Mouse (Mus musculus) brain, adult 2 months (tissue): ENCODE results near the gene Spatc1l.
A peak's percentile ranks its signal among the peaks of the same experiment; 100 is the strongest.

ENCODE experiments used
- DNase-seq: peaks from one replicate; pipeline ENCODE4 v3.0.0; 2011; ENCODE audit warnings: low read depth, low spot score

Spatc1l gene

DNA sequence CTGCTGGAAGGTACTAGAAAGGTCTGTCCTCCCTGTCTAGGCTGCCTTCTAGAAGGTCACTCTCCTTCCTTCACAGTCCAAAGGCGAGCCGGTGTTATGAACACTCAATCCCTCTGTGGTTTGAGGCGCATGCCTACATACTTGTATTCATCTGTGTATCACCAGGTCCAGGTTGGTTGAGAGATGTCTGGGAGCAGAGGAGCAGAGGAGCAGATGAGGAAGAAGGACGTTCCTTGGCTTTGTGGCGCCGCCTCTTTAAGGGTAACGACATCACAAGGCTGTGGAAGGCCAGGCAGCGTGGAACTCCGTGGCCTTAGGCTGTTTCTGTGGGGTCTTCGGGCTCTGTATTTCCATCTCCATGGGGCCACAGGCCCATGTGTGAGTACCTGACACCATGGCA is at the start of gene Spatc1l:
Spatc1l (plus strand) TSS at position 301 of the 400 bp plus-strand sequence.
- no peak for DNase-seq

DNA sequence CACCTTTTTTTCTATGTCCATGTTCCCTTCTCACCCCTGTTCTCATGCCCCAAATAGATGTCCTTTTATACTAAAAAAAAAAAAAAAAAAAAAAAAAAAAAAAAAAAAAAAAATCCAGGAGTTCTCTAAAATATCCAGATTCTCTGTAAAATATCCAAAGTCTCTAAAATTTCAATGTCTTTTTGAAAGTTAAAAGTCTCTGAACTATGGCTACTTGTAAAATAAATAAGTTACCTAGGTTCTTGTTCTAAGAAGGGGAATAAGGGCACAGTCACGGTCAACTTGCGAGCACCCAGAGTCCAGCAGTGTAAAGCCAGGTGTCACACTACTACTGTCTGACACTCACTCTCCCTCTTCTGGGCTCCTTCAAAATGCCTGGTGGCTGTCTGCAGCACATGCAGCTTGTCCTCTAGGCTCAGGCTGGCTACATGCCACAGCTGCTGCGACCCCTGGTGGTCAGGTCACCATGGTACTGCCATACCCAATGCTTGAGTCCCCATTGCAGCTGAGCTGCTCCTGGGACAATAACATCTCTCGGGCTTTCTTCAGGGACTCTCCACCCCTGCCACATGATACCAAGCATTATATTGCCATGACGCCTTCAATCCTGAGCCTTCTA is 49.0 kb upstream of the Spatc1l start:
- peak; percentile 69 for DNase-seq

DNA sequence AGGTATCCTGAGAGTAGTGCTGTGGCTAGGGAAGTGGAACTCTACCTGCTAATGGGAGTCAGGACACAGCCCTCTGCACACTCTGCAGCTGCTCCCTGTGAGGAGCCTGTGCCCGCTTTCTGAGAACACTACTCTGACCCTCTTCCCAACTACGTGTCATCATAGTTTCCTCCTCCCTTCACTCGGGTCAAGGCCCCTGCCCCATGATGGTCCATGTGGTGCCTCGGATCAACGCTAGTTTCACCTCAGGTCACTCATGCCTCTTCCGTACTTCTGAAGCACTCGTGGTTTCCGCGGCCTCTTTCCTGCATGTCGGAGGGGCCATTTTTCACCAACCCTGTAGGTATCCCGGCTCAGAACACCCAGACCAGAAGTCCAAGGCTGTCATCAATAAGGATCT is 31.1 kb upstream of the Spatc1l start:
- no peak for DNase-seq

DNA sequence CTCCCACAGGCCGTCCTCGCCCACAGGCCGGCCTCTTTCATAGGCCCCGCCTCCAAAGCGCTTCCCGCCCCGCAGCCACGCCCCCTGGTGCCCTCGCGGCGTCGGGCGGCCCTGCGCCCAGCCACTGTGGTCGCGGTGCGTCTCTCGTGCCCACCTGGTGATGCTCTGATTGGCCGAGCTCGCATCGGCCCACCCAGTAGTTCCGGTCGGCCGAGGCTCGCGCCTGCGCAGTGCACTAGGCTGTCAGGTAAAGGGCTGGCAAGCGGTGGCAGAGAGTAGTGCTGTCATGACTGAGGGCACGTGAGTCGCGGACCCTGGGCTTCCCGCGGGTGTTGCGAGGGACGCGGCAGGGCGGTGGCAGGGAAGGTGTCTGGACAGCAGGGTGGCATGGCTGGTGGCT is 30.7 kb upstream of the Spatc1l start, which contains the start of gene Lss:
Lss (plus strand) TSS at position 214 of the 400 bp plus-strand sequence.
- DNase-seq, result peak; percentile 99

DNA sequence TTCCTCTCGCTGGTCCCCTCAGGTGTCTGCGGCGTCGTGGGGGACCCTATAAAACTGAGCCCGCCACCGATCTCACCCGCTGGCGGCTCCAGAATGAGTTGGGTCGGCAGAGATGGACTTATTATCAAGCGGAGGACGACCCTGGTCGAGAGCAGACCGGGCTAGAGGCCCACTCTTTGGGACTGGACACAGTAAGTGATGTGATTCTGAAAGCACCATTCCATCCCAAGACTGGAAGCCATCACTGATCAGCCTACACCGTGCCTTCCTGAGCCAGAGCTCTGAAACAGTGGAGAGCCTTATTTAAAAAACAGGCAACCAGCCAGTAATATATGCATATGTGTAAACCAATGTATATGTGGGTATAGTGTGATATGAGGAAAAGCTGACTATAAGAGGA is 30.2 kb upstream of the Spatc1l start:
- peak; percentile 10 for DNase-seq

DNA sequence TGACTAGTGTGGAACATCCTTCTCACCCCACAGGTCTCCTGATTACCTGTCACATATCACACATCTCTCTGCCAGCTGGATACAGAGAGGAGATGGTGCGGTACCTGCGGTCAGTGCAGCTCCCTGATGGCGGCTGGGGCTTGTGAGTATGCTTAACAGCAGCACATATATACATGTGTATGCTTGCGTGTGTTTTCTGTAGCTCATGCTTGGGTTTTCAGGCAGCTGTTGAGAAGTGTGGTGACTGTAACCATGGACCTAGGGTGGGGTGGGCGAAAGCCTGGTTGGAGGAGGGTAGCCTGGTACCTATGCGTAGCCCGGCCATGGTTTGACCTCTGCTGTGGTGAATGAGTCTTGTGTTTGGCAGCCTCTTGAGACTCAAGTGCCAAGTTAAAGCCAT is 26.5 kb upstream of the Spatc1l start:
- no peak for DNase-seq

DNA sequence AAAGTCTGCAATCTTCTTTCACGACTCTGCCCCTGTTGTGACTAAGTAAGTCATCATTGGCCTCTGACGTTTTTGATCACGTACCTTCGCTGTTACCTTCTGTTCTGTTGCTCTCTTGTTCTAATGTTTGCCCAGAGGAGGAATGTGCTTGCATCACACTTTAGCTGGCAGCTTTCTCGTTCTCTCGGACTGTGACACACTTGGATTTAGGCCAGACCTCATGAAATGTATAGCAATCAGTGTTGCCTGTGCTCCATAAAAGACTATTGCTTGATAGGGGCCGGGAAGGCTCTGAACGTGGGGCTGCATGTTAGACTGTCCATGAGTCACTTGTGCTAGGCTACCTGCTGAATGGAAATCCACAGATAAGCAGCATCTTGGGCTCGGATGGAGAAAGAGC is 24.5 kb upstream of the Spatc1l start:
- no peak for DNase-seq

DNA sequence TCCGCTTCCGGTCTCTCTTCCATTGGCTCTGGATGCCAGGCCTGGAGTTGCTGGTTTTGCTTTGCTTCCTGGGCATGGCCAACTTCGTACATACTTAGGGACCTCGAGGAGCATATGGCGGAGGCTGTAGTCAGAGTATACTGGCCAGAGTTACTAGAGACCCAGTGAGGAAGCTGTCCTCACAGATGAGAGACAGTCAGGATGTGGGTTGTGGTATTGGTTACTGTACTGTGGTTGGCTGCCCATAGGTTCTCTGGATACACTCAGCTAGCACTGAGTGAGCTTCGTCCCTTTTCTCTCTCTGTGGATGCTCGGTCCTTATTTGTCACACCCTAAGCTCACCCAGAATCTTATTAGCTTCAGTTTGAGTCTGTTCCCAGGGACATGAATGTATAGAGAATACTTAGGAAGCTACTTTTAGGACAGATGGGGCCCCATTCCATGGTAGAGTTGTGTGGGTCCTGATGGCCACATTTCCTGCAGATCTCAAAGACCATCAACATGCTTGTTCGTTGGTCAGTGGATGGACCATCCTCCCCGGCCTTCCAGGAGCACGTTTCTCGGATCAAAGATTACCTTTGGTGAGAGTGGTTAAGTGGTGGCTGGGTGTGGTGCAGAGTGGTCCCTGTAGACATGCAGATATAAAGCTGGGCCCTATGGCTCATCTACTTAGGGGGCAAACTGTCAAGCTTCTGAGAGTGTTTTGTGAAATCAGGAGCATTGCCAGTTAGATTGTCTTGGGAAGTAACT is 20.6 kb upstream of the Spatc1l start:
- DNase-seq, result no peak

DNA sequence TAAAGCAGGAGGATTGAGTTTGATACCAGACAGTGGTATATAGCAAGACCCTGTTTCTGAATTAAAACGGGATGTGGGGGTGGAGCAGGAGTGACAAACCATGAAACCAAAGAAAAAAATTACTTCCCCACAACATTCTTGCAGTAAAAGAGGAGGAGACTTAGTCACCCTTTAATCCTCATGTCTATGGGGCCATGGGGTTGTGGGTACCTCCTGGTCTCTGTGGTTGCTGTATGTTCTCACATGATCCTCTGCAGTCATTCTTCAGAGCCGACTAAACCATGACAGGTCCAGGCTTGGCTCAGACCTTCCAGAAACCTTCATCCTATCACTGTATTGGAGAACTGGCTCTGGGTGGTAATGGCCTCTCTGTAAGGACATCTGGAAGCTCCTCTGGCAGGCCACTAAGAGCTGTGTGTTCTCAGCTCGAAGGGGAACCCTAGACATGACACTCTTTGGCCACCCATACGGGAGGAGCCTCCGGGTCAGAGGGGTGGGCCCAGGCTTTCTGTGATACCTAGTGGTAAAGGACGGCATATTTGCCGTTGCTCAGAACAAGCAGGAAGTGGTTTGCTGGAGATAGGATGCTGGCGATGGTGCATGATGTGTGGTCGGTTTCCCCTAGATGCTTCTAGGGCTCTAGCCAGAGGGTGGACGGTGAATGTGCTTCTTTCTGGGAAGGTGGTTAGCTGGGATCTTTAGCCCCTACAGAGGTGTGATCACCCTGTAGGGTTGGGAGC is 19.3 kb upstream of the Spatc1l start:
- DNase-seq, result no peak

DNA sequence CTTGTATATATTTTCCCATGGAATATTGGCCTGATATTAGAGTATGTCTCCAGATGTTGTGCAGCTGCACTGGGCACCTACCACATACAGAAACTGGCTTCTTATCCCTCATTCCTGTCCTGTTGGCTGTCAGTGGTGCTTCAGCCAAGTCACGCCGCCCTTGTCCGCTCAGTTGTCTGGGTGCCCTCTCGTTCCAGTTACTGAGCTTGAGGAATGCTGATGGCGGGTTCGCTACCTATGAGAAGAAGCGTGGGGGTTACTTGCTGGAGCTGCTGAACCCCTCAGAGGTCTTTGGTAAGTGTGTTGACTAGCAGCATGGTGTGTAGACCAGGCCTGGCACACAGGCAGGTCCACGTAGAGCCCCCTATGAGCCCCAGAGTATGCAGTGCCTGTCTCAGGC is 15.5 kb upstream of the Spatc1l start:
- DNase-seq, result no peak

DNA sequence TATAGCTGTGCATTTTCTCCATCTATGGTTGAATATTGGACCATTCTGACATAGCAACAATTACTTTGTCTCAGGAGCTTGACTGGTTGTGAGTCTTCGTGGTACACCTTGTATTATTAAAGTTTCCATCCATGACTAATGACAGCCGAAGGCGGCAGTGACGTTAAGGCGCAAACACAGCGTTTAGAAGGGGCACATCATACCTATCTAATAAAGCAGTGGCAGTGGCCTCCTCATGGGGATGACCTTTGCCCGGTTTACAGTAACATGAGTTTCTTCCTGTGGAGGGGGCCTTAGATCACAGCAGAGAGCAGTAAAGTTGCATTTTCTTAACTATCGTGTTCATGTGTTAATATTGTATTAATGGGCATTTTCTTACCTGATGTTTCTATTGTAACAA is 13.9 kb upstream of the Spatc1l start:
- no peak for DNase-seq

DNA sequence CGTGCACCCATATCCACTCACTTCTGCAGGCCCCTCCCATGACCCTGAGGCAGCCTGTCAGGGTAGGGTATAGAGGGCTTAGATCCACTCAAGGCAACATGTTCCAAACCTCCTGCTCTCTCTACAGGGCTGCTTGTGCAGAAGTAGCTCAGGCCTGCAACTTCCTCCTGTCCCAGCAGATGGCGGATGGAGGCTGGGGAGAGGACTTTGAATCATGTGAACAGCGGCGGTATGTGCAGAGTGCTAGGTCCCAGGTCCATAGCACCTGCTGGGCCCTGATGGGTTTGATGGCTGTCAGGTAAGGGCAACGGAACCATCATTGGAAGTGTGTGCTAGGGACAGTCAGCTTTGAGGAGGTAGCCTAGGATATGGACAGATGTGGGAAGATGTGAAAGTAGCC is 11.6 kb upstream of the Spatc1l start:
- DNase-seq, result peak; percentile 12

DNA sequence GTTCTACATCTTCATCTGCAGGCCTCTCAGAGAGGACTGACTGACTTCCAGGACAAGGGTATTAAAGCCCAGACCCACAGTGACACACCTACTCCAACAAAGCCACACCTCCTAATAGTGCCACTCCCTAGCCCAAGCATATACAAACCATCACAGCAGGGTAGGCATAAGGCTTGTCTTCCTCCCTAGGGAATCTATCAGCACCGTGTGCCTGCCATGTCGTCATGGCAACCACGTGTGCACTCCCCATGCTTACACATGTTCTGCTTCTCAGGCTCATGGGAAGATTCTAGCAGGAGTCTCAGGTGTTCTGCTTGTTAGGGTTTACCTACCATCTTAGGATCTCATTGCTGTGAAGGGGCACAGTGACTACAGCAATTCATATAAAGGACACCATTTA is 10.5 kb upstream of the Spatc1l start:
- DNase-seq, result no peak

DNA sequence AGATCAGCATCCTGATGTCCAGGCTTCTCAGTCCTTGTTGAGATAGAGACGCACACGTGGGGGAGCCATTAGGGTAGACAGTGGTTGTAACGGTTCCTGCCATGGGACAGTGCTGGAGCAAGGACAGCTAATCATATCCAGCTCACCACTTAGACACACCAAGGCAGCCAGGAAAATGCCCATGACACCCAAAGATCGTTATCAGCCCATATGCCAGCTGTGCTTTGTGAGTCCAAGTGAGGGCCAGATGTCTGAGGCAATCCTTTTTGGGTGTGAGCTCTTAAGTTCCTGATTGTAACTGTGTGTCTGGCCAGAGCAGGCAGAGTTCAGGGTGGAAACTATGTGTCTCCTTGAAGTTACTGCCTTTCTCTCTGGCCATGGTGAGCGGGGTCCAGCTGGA is 8.0 kb upstream of the Spatc1l start:
- no peak for DNase-seq

DNA sequence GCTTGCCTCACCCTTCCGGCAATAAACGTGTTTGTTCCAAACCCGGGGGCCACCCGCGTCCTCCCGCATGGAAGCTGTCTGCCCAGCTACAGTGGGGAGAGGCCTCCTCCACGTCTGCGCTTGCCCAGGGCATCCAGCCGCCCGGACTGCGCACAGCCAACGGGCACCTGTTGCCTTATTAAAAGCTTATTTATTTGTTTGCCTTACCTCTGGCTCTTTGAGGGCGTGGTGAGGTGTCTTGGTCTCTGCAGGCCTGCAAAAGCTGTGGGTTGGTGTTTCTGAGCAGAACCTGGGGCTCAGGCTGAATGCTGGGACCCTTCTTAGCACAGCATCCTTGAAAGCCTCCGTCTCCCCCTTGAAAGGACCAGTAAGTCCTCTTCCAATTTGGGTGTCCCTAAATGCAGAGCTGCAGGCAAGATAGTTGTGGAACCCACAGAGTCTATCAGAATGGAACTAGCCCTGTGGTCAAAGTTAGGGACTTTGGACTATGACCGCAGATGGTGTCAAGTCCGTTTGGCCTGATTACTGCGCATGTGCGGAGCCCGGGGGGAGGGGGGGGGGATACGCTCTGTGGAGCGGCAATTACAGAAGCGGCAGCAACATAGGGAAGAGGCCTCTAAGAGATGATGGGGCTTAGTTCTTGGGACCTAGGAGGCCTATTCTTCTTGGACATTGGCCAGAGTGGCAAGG is 8.1 kb downstream of the Spatc1l start:
- no peak for DNase-seq

DNA sequence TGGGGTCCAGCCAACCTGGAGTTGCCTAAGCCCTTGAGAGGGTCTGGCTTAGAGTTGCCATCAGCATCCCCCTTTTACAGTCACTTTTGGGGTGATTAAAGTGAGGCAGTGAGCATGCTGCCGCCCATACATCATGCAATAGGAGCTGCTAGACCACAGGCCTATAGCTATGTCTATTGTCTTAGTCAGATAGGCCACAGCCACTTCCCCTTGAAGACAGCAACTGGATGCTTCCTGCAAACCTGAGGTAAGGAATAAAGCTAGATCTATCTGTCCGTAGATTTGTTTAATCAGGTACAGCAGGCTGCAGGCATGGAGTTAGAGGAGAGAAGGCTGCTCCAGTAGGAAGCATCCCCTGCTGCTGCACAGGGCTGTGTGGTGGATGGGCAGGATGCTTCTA is 9.0 kb downstream of the Spatc1l start:
- no peak for DNase-seq

DNA sequence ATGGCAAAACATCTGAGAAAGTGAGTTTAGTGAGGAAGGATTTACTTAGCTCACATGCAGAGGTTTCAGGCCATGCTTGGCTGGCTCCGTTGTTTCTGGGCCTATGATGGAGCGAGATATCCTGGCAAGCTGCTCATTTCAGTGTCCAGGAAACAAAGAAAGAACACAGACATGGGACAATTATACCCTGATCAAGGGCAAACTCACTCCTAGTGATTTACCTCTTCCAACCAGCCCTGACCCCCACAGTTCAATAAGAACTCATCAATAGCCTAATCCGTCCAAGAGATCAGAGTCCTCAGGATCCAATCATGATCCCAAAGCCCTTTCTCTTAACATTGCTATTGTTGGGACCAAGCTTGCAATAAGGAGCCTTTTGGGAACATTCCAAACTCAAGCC is 10.1 kb downstream of the Spatc1l start:
- no peak for DNase-seq

DNA sequence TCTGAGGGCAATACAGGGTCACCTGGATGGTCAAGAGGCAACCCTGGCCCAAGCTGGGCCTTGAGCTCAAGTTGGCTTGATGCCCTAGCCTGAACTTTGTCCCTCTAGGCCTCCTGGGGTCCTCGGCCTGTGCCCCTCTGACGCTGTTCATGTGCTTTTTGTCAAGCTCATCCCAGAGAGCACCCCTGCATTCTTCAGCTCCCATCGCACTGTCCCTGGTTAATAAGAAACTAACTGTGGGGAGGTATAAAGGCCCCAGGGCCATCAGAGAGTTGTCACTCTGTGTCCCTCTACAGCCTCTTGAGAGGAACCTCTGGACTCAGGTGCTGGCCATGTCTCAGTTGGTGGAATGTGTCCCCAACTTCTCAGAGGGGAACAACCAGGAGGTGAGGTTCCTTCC is 13.3 kb downstream of the Spatc1l start, which contains the start of gene Ftcd:
Ftcd (plus strand) TSS at position 275 of the 400 bp plus-strand sequence.
- DNase-seq, result no peak

DNA sequence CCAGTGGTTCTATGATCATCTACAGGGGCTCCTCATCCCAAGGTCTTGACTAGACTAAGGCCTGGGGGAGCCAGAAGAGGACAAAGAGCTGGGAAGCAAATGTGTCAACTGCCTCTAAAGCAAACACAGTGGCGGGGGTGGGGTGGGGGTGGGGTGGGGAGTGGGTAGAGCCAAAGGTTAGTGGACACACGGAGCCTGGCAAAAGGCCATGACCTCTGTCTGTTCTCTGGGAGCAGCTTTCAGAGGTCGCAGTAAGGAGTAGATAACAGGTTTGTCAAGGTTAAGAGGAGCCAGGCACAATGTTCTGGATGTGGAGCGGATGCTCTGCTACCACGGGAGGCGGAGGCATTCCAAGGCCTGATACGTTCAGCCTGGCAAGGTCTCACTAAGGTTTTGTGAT is 14.8 kb downstream of the Spatc1l start:
- no peak for DNase-seq

DNA sequence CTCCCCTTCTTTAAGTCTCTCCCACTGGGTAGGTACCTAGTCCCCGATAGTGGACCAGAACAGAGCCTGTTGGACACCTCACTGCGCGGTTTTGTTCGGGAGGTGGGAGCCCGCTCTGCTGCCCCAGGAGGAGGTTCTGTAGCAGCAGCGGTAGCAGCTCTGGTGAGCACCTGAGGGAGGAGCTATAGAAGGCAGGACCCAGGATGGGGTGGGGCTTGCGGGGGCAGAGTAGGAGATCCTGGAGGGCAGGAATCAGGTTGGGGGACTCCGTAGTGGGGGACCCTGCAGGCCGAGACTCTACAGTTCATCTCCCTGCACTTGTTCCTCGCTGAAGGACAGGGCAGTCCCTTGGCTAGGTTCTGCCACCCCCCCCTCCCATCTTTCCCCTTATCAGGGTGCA is 22.1 kb downstream of the Spatc1l start:
- DNase-seq, result no peak

DNA sequence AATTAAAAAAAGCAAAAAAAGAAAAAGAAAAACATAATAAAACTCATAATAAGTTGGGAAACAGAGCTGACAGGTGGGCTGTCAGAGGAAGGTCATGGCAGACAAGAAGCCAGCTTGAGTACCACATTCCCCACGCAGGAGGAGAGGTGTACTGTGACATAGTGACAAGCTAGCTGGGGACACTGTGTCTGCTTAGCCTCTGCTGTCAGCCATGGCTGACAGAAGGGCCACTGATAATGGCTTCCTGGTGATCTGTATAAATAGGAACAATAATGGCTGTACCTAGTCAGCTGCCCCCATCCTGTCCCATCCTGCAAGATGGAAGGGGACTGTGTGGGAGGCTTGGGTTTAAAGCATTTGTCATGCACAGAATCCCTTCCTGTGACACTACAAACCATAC is 24.1 kb downstream of the Spatc1l start:
- DNase-seq, result no peak

DNA sequence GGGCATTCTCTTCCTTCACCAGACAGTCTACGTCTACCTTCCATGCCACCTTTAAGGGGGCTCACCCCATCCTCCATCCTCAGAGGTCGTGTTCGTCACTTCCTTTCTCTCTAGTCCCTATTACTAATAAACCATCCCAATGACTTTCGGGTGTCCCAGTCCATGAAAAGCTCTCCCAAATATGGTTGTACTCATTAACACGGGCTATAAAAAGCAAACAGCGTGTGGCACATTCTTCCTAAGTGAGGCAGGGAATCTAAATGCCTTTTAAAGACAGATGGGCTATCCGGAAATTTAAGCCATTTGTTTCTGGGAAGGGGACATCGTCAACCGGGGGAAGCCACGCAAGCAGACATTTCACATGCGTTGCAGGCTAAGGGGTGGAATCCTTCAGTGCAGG is 28.1 kb downstream of the Spatc1l start:
- DNase-seq, result peak; percentile 24
